Mouse (Mus musculus) midbrain, postnatal 0 days (tissue): ENCODE measurements around the gene Actn3. TPM values are rescaled to one million over a fixed set of nuclear protein-coding genes. Genes with fewer than 3 reads are reported as not detected.

Experiments used
- ATAC-seq: fragments of 200-750 bp; cut with Nextera tagmentation; 2 replicates; pipeline ENCODE4 v1.8.0; 2017; ENCODE audit warnings: moderate number of reproducible peaks, mild to moderate bottlenecking, moderate TSS enrichment, moderate library complexity; ENCODE audit not compliant: low FRiP score
- DNase-seq: peaks from one replicate; pipeline ENCODE4 v3.0.0-alpha.2; 2015; ENCODE audit warnings: low spot score
- H3K27ac ChIP-seq: fragments of 300-500 bp; sonication (generic); 2 replicates; pipeline ENCODE4 v1.5.1; 2014; ENCODE audit warnings: low read depth, mild to moderate bottlenecking, low read length, mixed read lengths
- H3K27me3 ChIP-seq: fragments of 300-500 bp; sonication (generic); 2 replicates; pipeline ENCODE4 v1.6.1; 2014; ENCODE audit warnings: low read length, control low read depth, mixed read lengths; ENCODE audit not compliant: insufficient read depth
- H3K36me3 ChIP-seq: fragments of 300-500 bp; sonication (generic); 2 replicates; pipeline ENCODE4 v1.6.1; 2014; ENCODE audit warnings: low read length, control low read depth, mixed read lengths; ENCODE audit not compliant: insufficient read depth
- H3K4me1 ChIP-seq: fragments of 300-500 bp; sonication (generic); 2 replicates; pipeline ENCODE4 v1.6.1; 2014; ENCODE audit warnings: mild to moderate bottlenecking, control low read depth, antibody characterized with exemption, low read length, mixed read lengths; ENCODE audit not compliant: insufficient read depth
- H3K4me2 ChIP-seq: fragments of 300-500 bp; sonication (generic); 2 replicates; pipeline ENCODE4 v1.6.1; 2014; ENCODE audit warnings: low read depth, mild to moderate bottlenecking, low read length, mixed read lengths; ENCODE audit not compliant: poor library complexity, severe bottlenecking
- H3K4me3 ChIP-seq: fragments of 300-500 bp; sonication (generic); 2 replicates; pipeline ENCODE4 v1.5.1; 2014; ENCODE audit warnings: low read depth, mild to moderate bottlenecking, low read length, moderate library complexity
- H3K9ac ChIP-seq: fragments of 300-500 bp; sonication (generic); replicated peaks from 2 replicates; pipeline ENCODE4 v1.6.1; 2014; ENCODE audit warnings: mild to moderate bottlenecking, low read length, moderate library complexity, mixed read lengths; ENCODE audit not compliant: poor library complexity, severe bottlenecking
- H3K9me3 ChIP-seq: fragments of 300-500 bp; sonication (generic); 2 replicates; pipeline ENCODE4 v1.6.1; 2016; ENCODE audit warnings: low read length, control low read depth
- CTCF ChIP-seq: IDR thresholded peaks from 2 replicates; pipeline ENCODE4 v1.5.1; 2016; ENCODE audit warnings: antibody characterized with exemption, mild to moderate bottlenecking
- WGBS: fragments of 180-500 bp; shearing (Covaris S2); extraction: QIAGEN DNeasy Blood & Tissue Kit; methylation state at CpG from one replicate; pipeline ENCODE4 v1.1.7; 2014; 5-methylcytosine and 5-hydroxymethylcytosine counted together
- polyA plus RNA-seq: library from polyadenylated mRNA; unstranded; fragments of >200 nt; fragmentation: Nextera tagmentation; extraction: Ambion mirVana; gene quantifications from 2 replicates; pipeline ENCODE4 v1.2.1, GENCODE M21; 2015
- total RNA-seq: library from RNA; depleted of rRNA; stranded (reverse); fragments of >200 nt; gene quantifications from 2 replicates; pipeline ENCODE4 v1.2.3, GENCODE M21; 2014; rRNA removed

Gene Actn3
- 4.5 and 5.3 TPM in 2 replicates for total RNA-seq
- polyA plus RNA-seq, result 3.8 and 4.4 TPM in 2 replicates

DNA sequence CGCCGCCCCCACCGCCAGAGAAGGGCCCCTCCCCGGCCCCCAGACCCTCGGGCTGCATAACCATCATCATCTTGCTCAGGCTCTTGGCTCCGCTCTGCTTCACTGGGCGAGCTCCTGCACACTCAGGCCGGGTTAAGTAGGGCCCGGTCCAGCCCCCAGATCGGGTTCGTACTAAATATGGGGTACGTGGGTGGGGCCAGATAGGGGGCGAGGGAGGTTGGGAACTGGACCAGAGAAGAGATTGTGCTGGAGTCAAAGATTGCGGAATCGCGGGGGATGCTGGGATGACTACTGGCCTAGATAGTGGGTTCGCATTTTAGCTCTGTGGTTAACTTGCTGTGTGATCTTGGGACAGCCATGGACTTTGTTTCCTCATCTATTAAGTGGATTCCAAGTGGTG lies at the start of gene Actn3:
Gene Actn3, minus strand, starts transcription at position 125 of the 400 bp plus-strand sequence.
- Histone ChIP-seq H3K4me2 (peak within 1 kb of the TSS; percentile 88), H3K27me3 (no peaks in the 10 kb centered on the region), H3K4me3 (peak within 1 kb of the TSS; percentile 86), H3K4me1 (peaks cover 6% of the 10 kb centered on the region; the same call in 1 of the 2 replicates), H3K9ac (peak within 1 kb of the TSS; percentile 94), H3K9me3 (no peaks in the 10 kb centered on the region), H3K27ac (peak within 1 kb of the TSS; percentile 85), H3K36me3 (no peaks in the 10 kb centered on the region)
- no peak for DNase-seq
- no peak for ATAC-seq
- TF ChIP-seq CTCF, result no peak
- WGBS, result 5% methylated on average over 17 of the region's 17 CpGs

DNA sequence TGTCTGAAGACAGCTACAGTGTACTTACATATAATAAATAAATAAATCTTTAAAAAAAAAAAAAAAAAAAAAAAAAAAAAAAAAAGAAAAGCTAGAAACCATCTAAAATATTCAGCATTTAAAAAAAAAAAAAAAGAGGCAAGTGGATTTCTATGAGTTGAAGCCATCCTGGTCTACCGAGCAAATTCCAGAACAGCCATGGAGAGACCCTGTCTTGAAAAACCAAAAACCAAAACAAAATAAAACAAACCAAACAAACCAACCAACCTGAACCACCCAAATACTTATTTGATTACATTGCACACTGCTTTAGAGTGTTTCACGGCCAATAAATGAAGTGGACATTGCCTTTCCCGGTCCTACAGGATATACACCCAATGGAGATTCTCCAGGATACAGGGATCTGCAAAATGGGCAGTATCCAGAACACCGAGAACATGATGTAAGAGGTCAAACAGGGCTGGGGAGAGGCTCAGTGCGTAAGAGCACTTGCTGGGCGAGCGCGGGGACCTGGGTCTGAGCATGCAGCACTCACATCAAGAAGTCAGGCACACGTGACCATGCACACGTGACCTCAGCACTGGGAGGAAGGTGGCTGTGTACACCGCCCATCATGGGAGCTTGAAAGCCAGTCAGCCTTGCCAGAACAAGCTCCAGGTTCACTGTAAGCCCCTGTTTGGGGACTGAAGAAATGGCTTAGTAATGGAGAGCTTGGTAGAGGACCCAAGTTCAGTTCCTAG lies 47.6 kb upstream of the Actn3 start:
- no peak for TF ChIP-seq CTCF
- H3K27me3 ChIP-seq, result no peaks in the 10 kb centered on the region
- H3K9me3 ChIP-seq, result no peaks in the 10 kb centered on the region
- ATAC-seq, result no peak
- 97% methylated on average over 11 of the region's 11 CpGs for WGBS
- H3K36me3 ChIP-seq, result peaks cover 45% of the 10 kb centered on the region
- DNase-seq, result no peak
- no peak overlapping the region for H3K27ac ChIP-seq
- H3K4me1 ChIP-seq, result peaks cover 8% of the 10 kb centered on the region; the same call in 1 of the 2 replicates
- no peak overlapping the region for H3K9ac ChIP-seq
- no peak overlapping the region for H3K4me2 ChIP-seq
- no peak overlapping the region for H3K4me3 ChIP-seq

DNA sequence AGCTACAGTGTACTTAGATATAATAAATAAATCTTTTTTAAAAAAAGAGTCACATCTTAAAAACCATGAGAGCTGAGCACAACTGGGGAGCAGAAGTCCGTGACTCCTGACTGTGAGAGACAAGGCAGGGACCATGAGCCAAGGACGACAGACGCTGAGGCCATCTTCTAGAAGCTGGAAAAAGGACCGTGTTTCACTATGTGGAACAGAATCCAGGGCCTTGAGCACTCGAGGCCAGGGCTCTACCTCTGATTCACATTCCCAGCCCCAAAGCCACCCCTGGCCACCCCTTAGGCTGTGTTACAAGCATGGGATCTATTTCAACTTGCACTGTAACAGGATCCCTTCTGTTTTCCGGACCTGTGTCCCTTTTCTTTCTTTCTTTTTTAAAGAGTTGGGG lies 41.9 kb upstream of the Actn3 start:
- DNase-seq (no peak), ATAC-seq (no peak)
- WGBS, result 88% methylated on average over 6 of the region's 6 CpGs
- TF ChIP-seq CTCF, result no peak
- H3K4me1 ChIP-seq, result no peaks in the 10 kb centered on the region
- no peaks in the 10 kb centered on the region for H3K9me3 ChIP-seq
- no peak overlapping the region for H3K4me2 ChIP-seq
- H3K9ac ChIP-seq, result no peak overlapping the region
- peaks cover 92% of the 10 kb centered on the region for H3K36me3 ChIP-seq
- H3K27ac ChIP-seq, result no peak overlapping the region
- H3K4me3 ChIP-seq, result no peak overlapping the region
- no peaks in the 10 kb centered on the region for H3K27me3 ChIP-seq

DNA sequence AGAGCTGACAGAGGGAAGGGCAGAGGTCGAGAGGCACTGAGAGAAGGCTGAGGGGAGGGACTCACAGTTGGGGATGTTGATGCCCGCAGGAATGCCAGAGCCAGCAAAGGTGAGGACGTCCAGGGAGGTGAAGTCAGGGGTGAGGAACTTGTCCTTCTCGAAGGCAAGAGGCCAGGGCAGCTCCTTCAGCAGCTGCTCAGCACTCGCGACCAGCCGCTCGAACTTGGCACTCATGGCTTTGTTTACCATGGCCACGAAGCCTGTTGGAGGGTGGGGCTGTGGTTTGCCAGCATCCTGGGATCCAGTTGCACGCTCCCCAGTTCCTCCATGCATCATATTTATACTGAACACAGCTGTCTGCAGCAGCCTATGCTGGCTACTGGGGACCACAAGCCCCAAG lies 39.1 kb upstream of the Actn3 start:
- 88% methylated on average over 10 of the region's 10 CpGs for WGBS
- Histone ChIP-seq H3K9ac (no peak overlapping the region), H3K9me3 (no peaks in the 10 kb centered on the region), H3K27ac (no peak overlapping the region), H3K27me3 (no peaks in the 10 kb centered on the region), H3K4me3 (no peak overlapping the region), H3K36me3 (peaks cover 93% of the 10 kb centered on the region), H3K4me2 (no peak overlapping the region), H3K4me1 (no peaks in the 10 kb centered on the region)
- no peak for DNase-seq
- no peak for TF ChIP-seq CTCF
- no peak for ATAC-seq

DNA sequence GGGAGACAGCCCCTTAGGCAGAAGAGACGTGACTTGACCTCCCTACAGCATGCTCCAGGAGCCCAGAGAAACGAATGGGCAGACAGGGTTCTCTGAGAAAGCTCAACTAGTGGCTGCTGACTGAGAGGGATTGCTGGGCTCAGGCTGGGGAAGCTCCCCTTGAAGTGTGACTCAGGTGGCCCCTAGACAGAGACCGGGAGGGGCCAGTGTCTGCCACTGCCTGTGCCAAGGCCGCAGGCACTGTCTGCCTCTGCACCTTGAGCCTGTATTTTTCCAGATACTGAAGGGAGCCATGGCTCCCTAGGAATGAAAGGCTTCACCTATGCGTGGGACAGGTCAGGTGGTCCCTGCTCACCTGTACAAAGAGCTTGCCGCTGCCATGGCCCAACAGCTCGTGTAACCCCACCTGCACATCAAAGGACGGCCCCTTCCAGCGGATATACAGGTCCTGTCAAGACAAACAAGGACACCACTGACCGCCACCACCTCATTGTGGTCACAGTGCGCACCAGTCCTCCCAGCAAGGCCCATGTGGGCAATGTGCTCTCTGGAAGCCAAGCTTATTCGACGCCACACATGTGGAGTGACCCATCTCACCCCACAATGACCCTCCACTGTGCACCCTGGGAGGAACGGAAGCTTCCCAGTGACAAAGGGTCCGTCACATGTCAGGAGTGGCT lies 38.4 kb upstream of the Actn3 start:
- ATAC-seq, result no peak

DNA sequence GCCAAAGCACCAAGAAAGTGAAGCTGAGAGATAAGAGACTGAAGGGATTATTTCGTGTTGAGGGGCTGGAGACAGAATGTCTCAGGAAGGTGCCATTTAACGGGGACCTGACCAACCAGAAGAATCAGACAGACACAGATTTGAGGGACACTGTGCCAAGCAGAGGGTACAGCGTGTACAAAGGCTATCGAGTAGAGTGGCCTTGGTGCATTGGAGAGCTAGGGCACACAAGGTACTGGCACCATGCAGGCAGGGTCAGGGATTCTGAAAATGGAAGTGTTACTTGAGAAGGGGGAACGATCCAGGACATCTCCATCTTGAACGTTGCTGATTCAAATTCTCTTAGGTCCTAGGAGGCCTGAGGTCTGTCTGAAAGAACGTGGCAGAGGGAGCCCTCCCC lies 31.7 kb upstream of the Actn3 start:
- H3K27me3 ChIP-seq, result no peaks in the 10 kb centered on the region
- 94% methylated on average over 7 of the region's 7 CpGs for WGBS
- no peak overlapping the region for H3K9ac ChIP-seq
- no peak overlapping the region for H3K27ac ChIP-seq
- no peak overlapping the region for H3K4me3 ChIP-seq
- H3K9me3 ChIP-seq, result no peaks in the 10 kb centered on the region
- H3K4me1 ChIP-seq, result no peaks in the 10 kb centered on the region
- DNase-seq (no peak), ATAC-seq (no peak)
- H3K36me3 ChIP-seq, result peaks cover 56% of the 10 kb centered on the region
- no peak overlapping the region for H3K4me2 ChIP-seq
- no peak for TF ChIP-seq CTCF

More for the DNA sequence above, 38.4 kb upstream of the Actn3 start:
- no peak overlapping the region for H3K9ac ChIP-seq
- no peak overlapping the region for H3K27ac ChIP-seq
- H3K9me3 ChIP-seq, result no peaks in the 10 kb centered on the region
- H3K4me3 ChIP-seq, result no peak overlapping the region
- H3K27me3 ChIP-seq, result no peaks in the 10 kb centered on the region
- no peaks in the 10 kb centered on the region for H3K4me1 ChIP-seq
- no peak for TF ChIP-seq CTCF
- H3K36me3 ChIP-seq, result peaks cover 92% of the 10 kb centered on the region
- WGBS, result 91% methylated on average over 15 of the region's 15 CpGs
- H3K4me2 ChIP-seq, result no peak overlapping the region
- DNase-seq, result no peak
